In genomic region chr17:27202919-27203357, GRCm38 (mm10) we compare ENCODE assay signal across 8 mouse cellular contexts. TPM values are rescaled to one million over a fixed set of nuclear protein-coding genes. Genes with fewer than 3 reads are reported as not detected.
DNase-seq lines count a peak whose midpoint lies in the region; ATAC-seq and TF ChIP-seq lines count a peak whose summit lies in the region.

No protein-coding gene starts in this region.

- peak overlapping the region; percentile 98 for H3K9ac ChIP-seq in limb, embryonic 11.5 days (ENCODE audit: low read length)
- peak overlapping the region; percentile 97 for H3K9ac ChIP-seq in neural tube, embryonic 15.5 days (replicated peaks)

- intact Hi-C loops in left cerebral cortex, adult 2 months (cut with DNase I), result loop anchor here (5.0 kb wide), 1 partner anchor 176 kb away; the partner anchor contains the start of gene Bak1
- intact Hi-C loops in left cerebral cortex, postnatal 14 days (cut with DNase I), result no loop called here

- no peak for DNase-seq in left cerebral cortex, adult 2 months (ENCODE audit: extremely low spot score in 1 of 2, low spot score in 2 of 2)
- DNase-seq in left cerebral cortex, postnatal 14 days (ENCODE audit: low spot score in 2 of 2), result no peak
- DNase-seq in embryonic facial prominence, embryonic 10.5 days (ENCODE audit: low spot score), result no peak
- DNase-seq in limb, embryonic 11.5 days (ENCODE audit: low spot score), result no peak
- DNase-seq in gastrocnemius, adult 18-20 months (ENCODE audit: low spot score), result no peak
- DNase-seq in adrenal gland, adult 2 months, result no peak
- DNase-seq in kidney, postnatal 14 days, result no peak

- H3K27ac ChIP-seq in left cerebral cortex, adult 2 months, result peak overlapping the region; percentile 85
- peak overlapping the region; percentile 98 for H3K27ac ChIP-seq in embryonic facial prominence, embryonic 10.5 days (replicated peaks)
- peak overlapping the region; percentile 92; the same call in 1 of the 2 replicates for H3K27ac ChIP-seq in limb, embryonic 11.5 days (replicated peaks; ENCODE audit: low read depth, low read length)
- peak overlapping the region; percentile 96 for H3K27ac ChIP-seq in neural tube, embryonic 15.5 days (replicated peaks)

- peaks cover 38% of the 10 kb centered on the region for H3K4me1 ChIP-seq in embryonic facial prominence, embryonic 10.5 days
- peaks cover 57% of the 10 kb centered on the region for H3K4me1 ChIP-seq in limb, embryonic 11.5 days (ENCODE audit: control insufficient read depth, insufficient read depth, low read length)
- H3K4me1 ChIP-seq in neural tube, embryonic 15.5 days, result peaks cover 67% of the 10 kb centered on the region

- H3K4me2 ChIP-seq in limb, embryonic 11.5 days (ENCODE audit: low read depth, severe bottlenecking), result peak overlapping the region; percentile 93
- H3K4me2 ChIP-seq in neural tube, embryonic 15.5 days, result peak overlapping the region; percentile 79

- TF ChIP-seq CTCF in left cerebral cortex, adult 2 months (IDR thresholded peaks at IDR 0.05), result no peak

- no peak for ATAC-seq in limb, embryonic 11.5 days (ENCODE audit: insufficient number of reproducible peaks, low FRiP score, low TSS enrichment, low read depth)
- no peak for ATAC-seq in neural tube, embryonic 15.5 days (ENCODE audit: low FRiP score)

- peaks cover 48% of the 10 kb centered on the region for H3K36me3 ChIP-seq in embryonic facial prominence, embryonic 10.5 days (replicated peaks)
- peaks cover 15% of the 10 kb centered on the region; the same call in 1 of the 2 replicates for H3K36me3 ChIP-seq in limb, embryonic 11.5 days (ENCODE audit: control insufficient read depth, insufficient read depth, low read length)
- peaks cover 36% of the 10 kb centered on the region for H3K36me3 ChIP-seq in neural tube, embryonic 15.5 days

- H3K9me3 ChIP-seq in embryonic facial prominence, embryonic 10.5 days, result no peaks in the 10 kb centered on the region
- no peaks in the 10 kb centered on the region for H3K9me3 ChIP-seq in limb, embryonic 11.5 days (ENCODE audit: control insufficient read depth, low read length)
- no peaks in the 10 kb centered on the region for H3K9me3 ChIP-seq in neural tube, embryonic 15.5 days (replicated peaks)

- 51% methylated on average over 14 of the region's 14 CpGs for WGBS in embryonic facial prominence, embryonic 10.5 days
- WGBS in limb, embryonic 11.5 days, result 53% methylated on average over 14 of the region's 14 CpGs
- 47% methylated on average over 14 of the region's 14 CpGs for WGBS in neural tube, embryonic 15.5 days

- no peaks in the 10 kb centered on the region for H3K27me3 ChIP-seq in embryonic facial prominence, embryonic 10.5 days (replicated peaks; ENCODE audit: low read depth, poor library complexity, severe bottlenecking)
- no peaks in the 10 kb centered on the region for H3K27me3 ChIP-seq in limb, embryonic 11.5 days (ENCODE audit: control insufficient read depth, insufficient read depth, low read length)
- no peaks in the 10 kb centered on the region for H3K27me3 ChIP-seq in neural tube, embryonic 15.5 days (replicated peaks)

- H3K4me3 ChIP-seq in left cerebral cortex, adult 2 months, result peak overlapping the region; percentile 67
- H3K4me3 ChIP-seq in embryonic facial prominence, embryonic 10.5 days, result peak overlapping the region; percentile 95
- peak overlapping the region; percentile 89 for H3K4me3 ChIP-seq in limb, embryonic 11.5 days (ENCODE audit: low read depth, low read length)
- peak overlapping the region; percentile 87 for H3K4me3 ChIP-seq in neural tube, embryonic 15.5 days (replicated peaks)

RNA-seq across cellular contexts. Expression of gene Lemd2, which starts 1.3 kb away (rescaled TPM):
- total RNA-seq in left cerebral cortex, adult 2 months (2021), result 10 to 100 TPM; 45.3 to 45.7 TPM
- 10 to 100 TPM; 46.0 to 49.5 TPM for total RNA-seq in left cerebral cortex, postnatal 14 days (2021)
- polyA plus RNA-seq in embryonic facial prominence, embryonic 10.5 days (2016; fragmentation: Nextera tagmentation; extraction: Ambion mirVana), result 18.8 and 20.0 TPM in 2 replicates
- polyA plus RNA-seq in limb, embryonic 11.5 days (2014; fragmentation: Nextera tagmentation; extraction: Ambion mirVana), result 14.2 and 15.8 TPM in 2 replicates
- polyA plus RNA-seq in neural tube, embryonic 15.5 days (2015; fragmentation: Nextera tagmentation; extraction: Ambion mirVana), result 16.9 and 19.7 TPM in 2 replicates
- 10 to 100 TPM; 20.6 to 21.9 TPM for total RNA-seq in gastrocnemius, adult 18-20 months (2021)
- 10 to 100 TPM; 53.3 to 56.3 TPM for total RNA-seq in adrenal gland, adult 2 months (2021)
- polyA plus RNA-seq in adrenal gland, adult 2 months (2012; rRNA removed), result 152 and 185 TPM in 2 replicates

RNA-seq across cellular contexts. Expression of gene Ip6k3, which starts 35.3 kb away (rescaled TPM):
- under 1 TPM; 0.38 to 0.47 TPM for total RNA-seq in left cerebral cortex, adult 2 months (2021)
- total RNA-seq in left cerebral cortex, postnatal 14 days (2021), result under 1 TPM; 0.23 to 0.29 TPM
- polyA plus RNA-seq in embryonic facial prominence, embryonic 10.5 days (2016; fragmentation: Nextera tagmentation; extraction: Ambion mirVana), result not detected in 2 replicates
- 0.13 and 0.20 TPM in 2 replicates for polyA plus RNA-seq in limb, embryonic 11.5 days (2014; fragmentation: Nextera tagmentation; extraction: Ambion mirVana)
- polyA plus RNA-seq in neural tube, embryonic 15.5 days (2015; fragmentation: Nextera tagmentation; extraction: Ambion mirVana), result 0.23 and 0.40 TPM in 2 replicates
- 10 to 100 TPM; 29.8 to 66.9 TPM for total RNA-seq in gastrocnemius, adult 18-20 months (2021)
- 1 to 10 TPM in 1 of 2 experiments, under 1 TPM in 1; 0.69 to 1.9 TPM for total RNA-seq in adrenal gland, adult 2 months (2021)
- polyA plus RNA-seq in adrenal gland, adult 2 months (2012; rRNA removed), result 0.83 and 1.2 TPM in 2 replicates

Comparison
In these comparisons a context has a peak if more than half of its experiments do, and no peak if none do; other contexts are left out.
1. RNA of gene Ip6k3, which starts 35.3 kb away (total RNA-seq): 29.8 to 66.9 TPM in gastrocnemius, adult 18-20 months; 0.69 to 1.9 TPM in adrenal gland, adult 2 months, 0.38 to 0.47 TPM in left cerebral cortex, adult 2 months and 0.23 to 0.29 TPM in left cerebral cortex, postnatal 14 days; every median in the first group is over 10 times any median in the second.
2. Peak in every context shown above with its lines, with median percentiles within 50 percentile points of each other: H3K27ac ChIP-seq and H3K4me3 ChIP-seq.